In genomic region chr3:12216035-12216434, GRCm38 (mm10) we compare ENCODE assay signal across 23 mouse cellular contexts.
"Had no signal": no experiment of that assay in that cellular context is flagged by ENCODE, and none has a peak within 500 bp of the region (broad histone marks: within the 10 kb centered on the region; RNA-seq: fewer than 3 reads in every experiment).

No protein-coding gene starts in this region.

- H3K4me1 ChIP-seq: heart, embryonic 13.5 days; heart, embryonic 15.5 days; hindbrain, embryonic 10.5 days; intestine, embryonic 15.5 days; limb, embryonic 13.5 days; limb, embryonic 15.5 days; liver, embryonic 12.5 days had no signal

- H3K9ac ChIP-seq: heart, embryonic 13.5 days; heart, embryonic 15.5 days; hindbrain, embryonic 14.5 days; intestine, embryonic 15.5 days; limb, embryonic 13.5 days; limb, embryonic 15.5 days; liver, embryonic 12.5 days; liver, embryonic 14.5 days had no signal

- H3K4me3 ChIP-seq: gastrocnemius, adult 2 months; heart, embryonic 13.5 days; heart, embryonic 15.5 days; hindbrain, embryonic 10.5 days; intestine, embryonic 15.5 days; layer of hippocampus, adult 2 months; left cerebral cortex, adult 2 months; limb, embryonic 13.5 days; limb, embryonic 15.5 days; liver, embryonic 12.5 days had no signal

- DNase-seq: gastrocnemius, adult 2 months; gastrocnemius, postnatal 10 days; gastrocnemius, postnatal 25 days; heart, adult 18-20 months; heart, postnatal 14 days; heart, postnatal 4 days; kidney, adult 18-20 months; kidney, adult 8-10 months; kidney, postnatal 10 days; kidney, postnatal 25 days; kidney, postnatal 4 days; left cerebral cortex, postnatal 4 days had no signal

- H3K9me3 ChIP-seq: heart, embryonic 13.5 days; heart, embryonic 15.5 days; hindbrain, embryonic 10.5 days; intestine, embryonic 15.5 days; limb, embryonic 13.5 days; limb, embryonic 15.5 days; liver, embryonic 12.5 days had no signal

- H3K27ac ChIP-seq: gastrocnemius, adult 2 months; heart, embryonic 13.5 days; heart, embryonic 15.5 days; hindbrain, embryonic 10.5 days; hindbrain, embryonic 14.5 days; intestine, embryonic 15.5 days; layer of hippocampus, adult 2 months; left cerebral cortex, adult 2 months; limb, embryonic 13.5 days; limb, embryonic 15.5 days; liver, embryonic 12.5 days; liver, embryonic 14.5 days had no signal

- H3K36me3 ChIP-seq: heart, embryonic 13.5 days; heart, embryonic 15.5 days; hindbrain, embryonic 10.5 days; intestine, embryonic 15.5 days; limb, embryonic 13.5 days; limb, embryonic 15.5 days; liver, embryonic 12.5 days had no signal

- H3K27me3 ChIP-seq: heart, embryonic 13.5 days; heart, embryonic 15.5 days; intestine, embryonic 15.5 days; limb, embryonic 13.5 days; limb, embryonic 15.5 days; liver, embryonic 12.5 days had no signal
